Mouse (Mus musculus) mouse trophoblast stem cell (cell line): ENCODE measurements around the gene Macrod2.

Experiments used
- in situ Hi-C, 2 experiments: fragments of 300-500 bp; cut with MseI, MboI; formaldehyde crosslinking; loops; 2 replicates in 1 of 2; 3 replicates in 1 of 2; pipeline ENCODE4 v1.15.1; 2025

The Macrod2 gene

DNA sequence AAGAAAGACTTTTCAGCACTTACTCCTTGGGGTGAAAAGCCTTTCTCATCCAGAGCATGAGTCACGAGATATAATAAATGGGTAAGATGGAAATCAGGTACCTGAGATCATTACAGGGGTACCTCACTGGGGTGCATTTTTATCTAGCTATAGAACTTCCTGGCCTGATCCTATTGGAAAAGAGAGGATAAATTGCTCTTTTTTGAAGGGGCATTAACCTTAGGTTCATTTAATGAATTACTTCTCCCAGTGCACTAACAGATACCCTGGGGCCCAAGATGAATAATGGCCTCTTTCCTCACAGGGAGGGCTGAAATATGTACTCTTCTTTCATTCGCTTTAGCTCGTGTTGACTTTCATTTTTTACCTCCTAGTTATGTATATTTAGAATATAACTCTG lies 1082.5 kb downstream of the Macrod2 start:
- in situ Hi-C loops: no loop called here

DNA sequence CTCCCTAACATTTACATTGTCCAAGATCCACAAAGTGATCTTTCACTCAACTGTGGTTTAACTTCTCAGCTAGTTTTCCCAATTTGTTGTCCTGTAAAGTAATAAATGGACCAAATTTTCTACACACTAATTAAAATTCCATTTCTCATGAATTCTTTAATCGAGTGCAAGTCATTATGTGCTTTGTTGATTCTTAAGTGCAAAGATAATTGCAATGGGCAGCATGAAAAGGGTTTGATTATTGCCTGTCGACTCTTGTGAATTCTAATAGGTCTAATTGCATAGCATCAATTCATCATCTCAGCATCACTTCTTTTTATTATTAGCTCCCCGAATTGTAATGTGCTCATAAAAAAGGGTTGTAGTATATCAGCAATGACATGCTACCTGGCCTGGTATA lies 1095.4 kb downstream of the Macrod2 start:
- in situ Hi-C loops: no loop called here

DNA sequence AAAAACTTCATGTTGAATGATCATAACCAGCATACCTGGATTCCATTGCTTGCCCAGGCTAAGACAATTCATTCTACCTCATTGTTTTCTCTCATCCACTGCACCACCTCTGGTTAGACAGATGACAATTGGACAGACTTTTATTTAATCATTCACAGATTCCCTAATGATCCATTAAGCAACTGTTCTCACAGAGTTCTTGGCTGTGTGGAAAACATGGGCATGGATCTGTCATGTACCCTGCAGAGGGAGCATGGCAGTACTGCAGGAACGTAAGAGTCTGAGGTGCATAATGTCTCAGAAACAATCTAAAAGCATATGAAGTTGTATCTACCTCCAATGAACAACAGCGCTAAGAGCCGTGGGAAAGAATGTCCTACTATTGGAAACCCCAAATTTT lies 1110.3 kb downstream of the Macrod2 start:
- in situ Hi-C loops: no loop called here

DNA sequence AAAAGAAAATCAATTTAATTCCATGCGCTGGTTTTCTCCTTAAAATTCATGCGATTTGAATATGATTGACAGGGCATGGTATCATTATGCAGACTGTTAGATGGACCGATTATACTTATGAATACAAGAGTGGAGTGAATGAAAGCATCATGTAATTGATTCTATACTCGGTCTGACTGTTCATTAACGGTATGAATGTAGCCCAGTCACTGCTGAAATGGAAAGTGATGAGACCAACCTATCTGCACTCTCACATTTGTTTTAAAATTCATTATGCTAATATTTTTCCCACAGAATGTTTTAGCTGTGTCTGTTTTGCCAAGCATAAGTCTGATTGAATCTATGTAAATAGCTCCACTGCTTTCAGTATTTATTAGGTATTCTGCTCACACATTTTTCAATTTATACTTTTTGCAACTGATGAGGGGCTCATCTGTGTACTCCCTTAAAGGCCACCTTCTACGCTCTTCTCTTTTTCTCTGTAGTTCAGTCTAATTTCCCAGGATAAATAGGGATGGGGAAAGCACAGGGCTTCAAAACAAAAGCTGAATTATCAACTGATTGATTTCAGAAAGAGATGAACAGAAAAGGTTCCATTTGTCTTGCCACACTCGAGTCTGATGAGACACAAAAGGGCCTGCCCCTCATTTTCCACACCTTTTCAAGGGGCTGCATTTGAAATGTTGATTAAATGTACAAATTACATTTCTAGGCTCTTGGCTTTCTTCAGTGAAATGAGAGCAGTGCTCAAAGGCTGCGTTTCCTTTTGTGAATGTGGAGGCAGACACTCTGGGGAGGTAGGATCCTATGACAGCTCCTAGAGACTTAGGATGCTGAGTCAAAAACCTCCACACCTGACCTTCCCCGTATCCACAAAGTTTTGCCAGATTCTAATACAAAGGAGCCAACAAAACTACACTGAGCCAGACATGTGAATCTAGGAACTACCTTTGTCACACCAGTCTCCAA lies 1113.1 kb downstream of the Macrod2 start:
- in situ Hi-C loops: no loop called here

DNA sequence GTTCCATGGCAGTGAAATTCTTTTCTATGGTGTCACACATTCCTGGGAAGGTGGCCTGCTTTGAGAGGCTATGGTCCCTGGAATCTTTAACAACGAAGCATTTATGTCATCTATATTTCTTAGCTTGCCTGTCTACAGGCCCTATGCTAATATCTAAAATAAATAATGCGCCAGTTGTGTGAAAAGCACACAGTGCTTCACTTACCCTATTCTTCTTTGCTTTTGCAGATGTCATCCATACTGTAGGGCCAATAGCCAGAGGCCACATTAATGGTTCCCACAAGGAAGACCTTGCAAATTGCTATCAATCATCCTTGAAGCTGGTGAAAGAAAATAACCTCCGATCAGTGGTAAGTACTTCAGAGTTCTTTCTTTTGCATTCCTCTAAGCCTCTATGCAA lies 1119.9 kb downstream of the Macrod2 start:
- in situ Hi-C loops: no loop called here

DNA sequence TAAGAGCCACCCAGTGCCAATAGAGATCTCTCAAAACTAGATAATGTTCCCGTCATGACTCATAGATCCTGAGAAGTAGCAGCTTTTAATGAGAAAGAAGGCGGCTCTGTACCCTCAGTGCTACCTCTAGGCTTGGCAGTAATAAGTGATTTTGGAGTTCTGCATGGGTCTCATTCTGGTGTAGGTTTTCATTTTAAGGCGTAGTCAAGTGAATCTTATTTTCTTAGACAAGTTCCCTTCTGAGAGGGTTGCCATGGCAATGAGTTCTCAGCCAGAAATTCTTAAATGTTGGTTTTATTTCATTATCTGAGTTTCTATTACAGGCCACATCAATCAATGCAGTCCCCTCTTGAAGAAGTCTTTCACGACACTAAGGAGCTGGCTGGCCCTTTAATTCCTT lies 1127.0 kb downstream of the Macrod2 start:
- in situ Hi-C loops: no loop called here

DNA sequence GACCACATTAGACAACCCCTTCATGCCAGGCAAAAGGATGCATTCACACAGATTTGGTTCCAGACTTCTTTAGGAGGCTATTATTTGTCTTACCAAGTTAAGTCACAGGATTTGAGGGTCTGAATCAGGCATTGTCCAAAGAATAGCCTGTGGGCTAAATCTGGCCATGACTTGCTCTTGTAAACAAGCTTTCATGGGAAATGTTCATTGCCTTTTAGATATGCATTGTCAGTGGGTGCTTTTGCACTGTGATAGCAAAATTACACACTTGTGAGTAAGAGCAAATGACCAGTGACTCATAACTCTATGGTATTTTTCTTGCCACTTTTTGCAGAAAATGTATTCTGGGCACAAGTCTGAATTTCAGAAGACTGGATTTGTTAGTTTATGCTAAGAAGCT lies 1150.8 kb downstream of the Macrod2 start:
- in situ Hi-C loops: no loop called here

DNA sequence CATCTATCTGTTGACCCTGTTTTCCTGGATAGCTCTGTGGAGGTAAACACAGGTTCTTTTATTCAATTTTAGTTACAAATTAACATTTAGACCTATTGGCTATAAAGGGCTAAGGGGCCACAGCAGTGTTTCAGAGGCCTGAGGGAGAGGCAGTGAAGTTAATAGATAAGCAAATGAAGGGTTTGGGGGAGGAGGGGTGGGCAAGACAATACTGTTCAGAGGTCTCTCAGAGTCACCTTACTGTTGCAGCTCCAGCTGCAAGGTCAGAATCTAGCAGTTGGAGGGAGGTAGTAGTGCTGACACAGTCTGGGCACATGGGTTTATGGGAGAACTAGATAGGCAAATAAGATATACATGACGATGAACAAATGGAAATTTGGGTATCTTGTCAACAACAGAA lies 1156.6 kb downstream of the Macrod2 start:
- in situ Hi-C loops: no loop called here

DNA sequence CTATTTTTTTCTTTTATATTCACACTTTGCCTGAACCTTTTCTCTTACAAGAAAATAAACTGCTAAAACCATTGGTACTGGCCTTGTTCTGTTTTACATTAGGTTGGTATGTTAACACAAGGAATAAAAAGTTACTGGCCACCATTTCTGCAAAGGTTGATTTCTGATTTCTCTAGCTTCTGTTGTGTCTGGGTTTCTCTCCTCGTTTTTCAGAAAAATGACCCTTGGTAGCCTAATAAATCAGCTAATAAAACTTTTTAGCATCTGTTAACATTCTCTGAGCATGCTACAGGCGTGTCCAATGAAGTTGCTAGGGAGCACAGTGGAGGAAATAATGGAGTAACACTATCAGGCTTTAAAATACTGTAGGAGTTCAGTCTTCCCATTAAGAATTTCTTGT lies 1161.6 kb downstream of the Macrod2 start:
- in situ Hi-C loops: no loop called here

DNA sequence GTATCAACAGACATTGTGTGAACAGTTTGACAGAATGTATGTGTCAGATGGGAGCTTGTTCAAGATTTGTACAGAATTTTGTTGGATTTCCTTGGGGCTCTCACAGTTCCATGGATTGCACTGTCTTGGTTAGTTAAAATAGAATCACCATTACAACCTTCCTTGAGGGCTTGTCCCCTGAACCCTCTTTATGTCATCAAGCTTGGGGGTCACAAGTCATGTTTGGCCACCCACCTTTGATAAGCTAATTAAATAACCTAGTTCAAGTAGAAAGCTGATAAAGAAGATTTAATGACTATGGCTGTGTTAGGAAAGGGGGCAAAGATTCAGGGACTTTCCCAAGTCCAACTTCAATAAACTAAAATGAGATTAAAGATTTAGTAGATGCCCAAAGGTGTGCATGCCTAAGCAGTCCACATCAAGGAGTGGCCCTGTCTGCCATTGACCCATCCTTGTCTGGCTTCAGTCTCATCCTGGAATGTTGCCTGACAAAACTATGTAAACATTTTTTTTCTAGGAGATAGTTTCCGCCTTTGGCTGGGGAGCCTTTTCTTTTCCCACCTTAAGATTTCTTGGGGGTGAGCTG lies 1163.2 kb downstream of the Macrod2 start:
- in situ Hi-C loops: no loop called here

DNA sequence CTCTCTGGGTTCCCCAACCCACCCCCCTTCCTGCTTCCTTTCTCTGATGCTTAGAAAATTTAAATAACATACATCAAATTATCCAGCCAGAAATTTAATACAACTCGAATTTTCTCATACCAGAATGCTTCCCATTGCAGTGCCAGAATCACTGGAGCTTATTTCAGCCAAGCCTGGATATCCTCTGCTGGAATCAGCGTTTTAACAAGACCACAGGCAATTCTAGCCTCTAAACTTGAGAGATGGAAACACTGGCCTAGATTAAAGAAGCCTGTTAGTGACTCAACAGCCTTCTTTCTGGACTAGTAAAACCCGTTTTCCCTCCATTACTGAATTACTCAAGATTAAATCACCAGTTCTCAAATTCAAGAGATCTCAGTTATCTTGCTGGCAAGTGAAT lies 1170.9 kb downstream of the Macrod2 start:
- in situ Hi-C loops: no loop called here

DNA sequence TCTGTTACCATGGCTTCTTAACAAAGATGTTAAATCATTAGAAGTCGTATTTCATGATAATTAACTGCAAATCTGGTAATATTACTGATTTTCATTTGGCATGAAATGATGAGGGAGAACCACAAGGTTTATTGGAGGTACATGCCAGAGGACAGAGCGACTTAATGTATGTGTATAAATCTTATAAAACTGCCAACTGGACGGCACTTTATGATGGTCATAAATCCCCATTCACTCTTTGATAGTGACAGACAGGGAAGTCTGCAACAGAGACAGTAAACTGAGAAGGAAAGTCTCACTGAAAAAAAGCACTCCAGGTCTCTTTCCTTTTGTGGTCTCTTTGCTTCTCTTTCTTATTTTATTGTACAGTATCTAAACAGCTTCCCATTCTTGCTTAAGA lies 1176.3 kb downstream of the Macrod2 start:
- in situ Hi-C loops: no loop called here

DNA sequence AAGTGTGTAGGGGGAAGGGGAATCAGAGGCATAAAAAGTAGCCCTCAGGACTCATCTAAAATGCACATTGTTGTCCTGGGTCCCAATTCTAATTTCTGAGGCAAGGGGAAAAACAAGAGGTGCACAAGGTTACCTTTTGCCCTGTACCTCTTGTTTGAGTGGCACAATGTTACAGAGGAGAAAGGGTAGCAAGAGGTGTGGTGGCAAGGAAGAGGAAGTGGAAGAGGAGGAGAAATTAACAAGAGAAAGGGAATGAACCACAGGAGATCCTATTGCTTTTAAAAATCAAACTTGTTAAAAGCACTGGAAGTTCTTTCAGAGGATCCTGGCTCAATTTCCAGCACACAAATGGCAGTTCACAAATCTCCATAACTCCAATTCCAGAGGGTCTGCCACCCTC lies 1183.1 kb downstream of the Macrod2 start:
- in situ Hi-C loops: no loop called here

DNA sequence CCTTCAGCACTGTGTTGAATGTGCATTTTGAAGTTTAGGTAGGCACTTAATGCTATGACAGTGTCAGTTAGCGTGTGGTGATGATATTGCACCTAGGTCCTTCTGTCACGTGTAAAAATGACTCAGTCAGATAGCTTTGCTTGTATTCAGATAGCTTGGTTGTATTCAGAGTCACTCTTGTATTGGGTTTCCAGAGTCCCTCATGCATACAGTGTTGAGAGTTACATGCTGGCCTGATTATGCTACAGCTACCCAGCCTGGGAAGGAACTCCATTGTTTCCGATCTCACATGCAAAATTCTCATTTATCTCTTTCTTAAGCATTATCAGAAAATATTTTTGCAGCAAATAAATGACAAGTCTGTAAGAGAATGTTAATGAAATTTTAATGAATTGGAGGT lies 1187.3 kb downstream of the Macrod2 start:
- in situ Hi-C loops: no loop called here

DNA sequence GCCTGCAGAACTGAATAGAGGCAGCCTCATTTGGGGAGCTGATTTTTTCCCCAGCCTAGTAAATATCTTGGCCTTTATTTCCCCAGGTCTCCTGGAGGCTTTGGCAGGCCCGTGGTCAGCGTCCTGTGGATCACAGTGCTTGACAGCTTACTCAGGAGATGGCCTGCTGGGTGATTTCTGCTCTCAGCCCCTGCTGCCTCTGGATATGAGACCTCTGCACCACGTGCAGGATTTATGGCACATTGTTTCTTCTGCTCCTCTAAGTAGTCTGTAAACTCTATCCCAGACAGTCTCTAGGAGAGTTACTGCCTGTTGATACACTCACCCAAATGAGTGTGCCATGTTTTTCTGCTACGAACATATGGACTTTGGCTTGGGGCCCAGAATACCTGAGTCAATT lies 1187.8 kb downstream of the Macrod2 start:
- in situ Hi-C loops: no loop called here

DNA sequence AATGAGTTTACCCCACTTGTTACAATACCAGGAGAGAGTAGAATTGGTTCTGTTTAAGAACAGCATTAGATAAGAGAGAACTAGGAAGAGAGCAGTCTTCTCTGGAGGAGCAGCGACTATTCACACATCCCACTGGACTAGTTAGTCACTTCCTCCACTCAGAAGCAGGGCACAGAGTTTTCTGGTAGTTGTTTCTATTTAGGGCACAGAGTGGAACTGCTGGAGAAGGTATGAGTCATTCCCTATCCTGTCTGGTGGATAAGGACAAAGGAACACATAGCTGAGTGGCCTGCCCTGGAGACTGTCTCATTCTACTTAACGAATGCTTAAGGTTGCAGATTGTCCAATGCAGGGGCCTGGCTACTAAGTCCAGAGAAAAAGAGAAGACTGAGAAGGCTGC lies 1192.2 kb downstream of the Macrod2 start:
- in situ Hi-C loops: no loop called here

DNA sequence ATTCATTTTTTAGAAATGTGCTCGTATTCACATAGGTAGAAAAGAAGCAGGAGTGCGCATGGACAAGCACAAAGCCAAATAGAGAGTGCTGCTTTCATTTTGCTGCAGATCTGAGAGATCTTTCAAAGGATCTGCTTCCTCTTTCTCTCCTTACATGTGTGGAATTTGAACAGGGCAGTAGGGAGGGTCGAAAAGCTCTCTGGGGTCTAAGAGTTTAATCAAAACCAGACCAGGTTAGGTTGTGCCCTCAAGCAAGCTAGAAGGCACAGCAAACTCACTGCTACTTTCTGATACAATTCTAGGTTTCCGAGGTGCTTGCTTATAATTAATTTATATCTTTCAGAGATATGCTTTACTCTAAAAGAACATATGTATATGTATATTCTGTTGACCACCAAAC lies 1196.2 kb downstream of the Macrod2 start:
- in situ Hi-C loops: no loop called here

DNA sequence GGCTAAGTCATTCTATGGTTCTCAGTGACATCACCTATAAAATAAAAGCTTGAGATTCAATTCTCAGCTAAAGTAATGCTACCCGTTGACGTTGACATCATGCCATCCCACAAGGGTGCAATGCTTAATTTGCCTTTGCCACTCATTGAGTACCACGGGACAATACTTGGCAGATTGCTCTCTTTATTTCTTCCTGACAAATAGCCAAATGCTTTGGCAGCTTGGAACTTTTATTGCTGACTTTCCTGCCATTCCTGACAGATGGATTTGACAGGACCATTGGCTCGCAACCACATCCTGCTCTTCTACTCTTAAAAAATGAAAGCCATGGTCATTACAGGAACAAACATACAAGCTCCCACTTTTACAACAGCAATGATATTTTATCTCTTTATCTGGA lies 1199.7 kb downstream of the Macrod2 start:
- in situ Hi-C loops: no loop called here

DNA sequence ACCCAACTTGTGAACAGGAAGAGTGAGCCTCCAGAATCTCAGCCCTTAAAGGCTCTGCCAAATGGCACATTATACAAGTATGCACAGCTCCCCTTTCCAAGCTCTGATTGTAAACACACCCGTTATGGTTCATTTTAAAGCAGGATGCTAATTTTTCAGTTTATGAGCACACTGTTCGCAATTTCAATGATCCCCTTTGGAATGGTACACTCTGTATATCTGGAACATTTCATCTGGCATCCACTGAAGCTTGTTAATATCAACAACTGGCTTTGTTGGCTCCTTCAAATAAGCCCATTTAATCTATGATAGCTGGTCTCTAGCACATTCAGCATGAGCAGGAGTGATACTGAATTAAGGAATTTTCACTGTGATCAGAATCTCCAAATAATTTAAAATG lies 1222.6 kb downstream of the Macrod2 start:
- in situ Hi-C loops: no loop called here

DNA sequence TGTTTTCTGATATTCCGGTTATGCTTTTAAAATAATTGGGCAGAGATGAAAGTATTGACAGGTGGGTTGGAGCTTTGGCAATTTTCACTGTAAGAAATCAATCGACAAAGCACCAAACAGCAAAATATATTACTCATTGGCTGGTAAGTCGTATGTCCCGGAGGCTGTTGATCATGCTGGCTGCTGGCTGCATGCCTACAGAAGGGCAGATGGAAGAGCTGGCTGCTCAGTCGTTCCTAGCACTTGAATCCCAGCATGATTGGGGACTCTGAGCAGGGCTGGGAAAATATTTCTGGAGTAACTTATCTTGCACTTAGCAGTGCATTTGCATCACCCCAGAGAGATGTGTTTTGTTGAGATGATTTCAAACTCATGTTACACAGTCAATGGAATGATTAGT lies 1223.1 kb downstream of the Macrod2 start:
- in situ Hi-C loops: no loop called here

DNA sequence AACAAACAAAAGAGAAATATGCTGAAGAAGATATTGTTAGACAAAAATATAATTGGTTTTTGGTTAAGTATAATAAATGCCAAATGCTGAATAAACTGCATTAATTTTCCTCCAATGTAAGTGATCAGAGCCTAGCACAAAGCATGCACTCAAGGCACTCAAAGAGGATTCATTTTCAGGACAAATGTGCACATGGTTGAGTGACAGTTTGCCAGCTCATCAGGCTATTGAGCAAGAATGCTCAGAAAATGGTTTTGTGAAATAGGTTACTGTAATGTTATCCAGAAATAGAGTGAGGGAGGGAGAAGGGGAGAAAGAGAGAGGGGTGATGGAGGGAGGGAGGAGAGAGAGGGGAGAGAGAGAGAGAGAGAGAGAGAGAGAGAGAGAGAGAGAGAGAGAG lies 1268.9 kb downstream of the Macrod2 start:
- in situ Hi-C loops: no loop called here

DNA sequence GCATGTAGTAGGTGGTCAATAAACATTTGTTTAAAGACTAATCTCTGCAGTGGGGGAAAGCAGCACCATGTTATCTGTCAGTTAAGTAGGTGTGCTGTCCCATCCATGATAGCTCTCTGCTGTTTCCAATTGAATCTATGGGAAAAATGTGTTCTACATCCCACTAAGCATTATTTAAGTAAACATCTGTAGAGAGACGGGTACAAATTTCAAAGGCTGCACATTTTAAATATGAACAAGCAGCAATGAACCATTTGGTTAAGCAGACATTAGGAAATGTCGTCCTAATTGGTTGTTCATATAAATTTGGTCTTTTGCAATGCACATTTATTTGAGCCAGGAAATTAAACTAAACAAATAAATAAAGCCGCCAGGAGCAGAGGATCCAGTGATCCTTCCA lies 1277.7 kb downstream of the Macrod2 start:
- in situ Hi-C loops: no loop called here

DNA sequence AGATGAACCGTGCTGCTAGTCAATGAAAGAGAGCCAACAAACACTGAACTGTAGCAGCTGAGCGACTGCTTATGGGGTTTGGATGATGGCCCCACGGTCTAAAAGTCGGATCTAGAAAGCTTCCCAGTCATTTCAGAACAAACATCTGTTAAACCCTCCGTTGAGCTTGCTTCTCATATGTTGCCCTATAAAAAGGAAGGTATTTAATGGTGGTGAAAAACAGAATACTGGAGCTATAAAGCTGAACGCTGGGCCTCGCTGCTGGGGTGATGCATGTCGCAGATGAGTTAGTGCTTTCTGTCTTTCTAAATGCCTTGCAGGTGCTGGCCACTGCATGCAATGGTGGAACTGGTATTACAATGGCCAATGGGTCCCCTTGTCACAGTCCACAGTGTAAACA lies 1278.3 kb downstream of the Macrod2 start:
- in situ Hi-C loops: no loop called here
